Mouse (Mus musculus) gastrocnemius, adult 18-20 months (tissue): ENCODE measurements around the gene Ralb. TPM values are rescaled to one million over a fixed set of nuclear protein-coding genes. Genes with fewer than 3 reads are reported as not detected.

Experiments
- DNase-seq: peaks from one replicate; pipeline ENCODE4 v3.0.0; 2021; ENCODE audit warnings: low spot score
- total RNA-seq, 2 experiments: library from RNA; stranded (reverse); gene quantifications; 2 replicates each; pipeline ENCODE4 v1.2.3; 2021

Ralb gene
- total RNA-seq, 2 experiments from 2014 or later: 6.6 to 9.4 TPM

DNA sequence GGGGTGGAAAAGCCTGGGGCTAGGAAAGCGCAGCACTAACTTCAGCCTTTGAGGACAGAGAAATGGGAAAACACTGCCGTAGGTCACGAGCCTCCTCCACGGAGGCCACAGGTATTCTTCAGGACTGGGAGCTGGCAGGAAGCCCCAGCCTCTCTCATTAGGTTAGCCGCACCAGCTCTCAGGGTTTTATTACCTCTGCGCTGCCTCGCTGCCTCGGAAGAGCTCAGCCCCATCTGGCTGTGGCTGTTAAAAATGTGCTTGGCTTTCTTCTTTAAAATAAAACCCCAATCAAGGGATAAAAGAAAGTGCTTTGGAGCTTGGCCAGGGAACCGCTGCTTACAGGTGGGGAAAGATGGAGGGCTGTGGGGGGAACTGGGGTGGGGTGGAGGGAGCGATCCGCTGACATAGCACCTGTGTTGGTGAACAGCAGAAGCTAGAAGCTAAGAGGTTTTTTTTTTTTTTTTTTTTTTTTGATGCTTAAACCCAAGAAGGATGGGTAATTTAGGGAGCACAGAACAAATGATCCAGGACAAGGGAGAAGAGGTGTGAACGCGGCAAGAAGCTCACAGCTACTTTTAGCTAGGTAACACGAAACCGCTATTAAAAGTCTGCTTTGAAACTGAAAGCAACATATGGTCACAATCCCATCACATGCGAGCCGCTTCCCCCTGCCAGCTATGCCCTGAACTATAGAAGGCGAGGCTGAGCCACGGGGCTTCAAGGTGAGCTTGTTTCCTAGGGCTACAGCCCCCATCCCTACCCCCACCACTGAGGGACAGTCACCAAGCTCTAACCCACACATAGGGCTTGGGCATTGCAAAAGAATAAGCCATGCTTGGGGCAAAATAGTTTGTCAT lies 47.7 kb downstream of the Ralb start:
- DNase-seq: no peak

DNA sequence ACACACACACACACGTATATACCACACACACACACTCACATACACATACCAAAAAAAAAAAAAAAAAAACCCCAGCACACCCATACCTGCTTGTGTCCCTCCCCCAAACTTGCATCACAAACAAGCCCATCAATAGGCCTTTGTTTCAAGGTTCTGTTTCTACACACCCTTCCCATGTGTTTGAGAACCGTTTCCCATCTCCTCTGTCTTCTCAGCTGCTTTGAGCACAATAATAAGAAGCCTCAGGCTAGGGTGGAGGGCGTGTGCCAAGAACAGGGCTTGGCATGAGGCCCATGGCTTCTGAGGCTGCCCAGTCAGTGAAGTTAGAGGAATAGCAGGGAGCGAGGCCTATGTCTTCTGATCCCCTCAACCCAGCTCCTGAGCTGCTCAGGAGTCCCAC lies 50.9 kb downstream of the Ralb start:
- DNase-seq: peak; percentile 47

DNA sequence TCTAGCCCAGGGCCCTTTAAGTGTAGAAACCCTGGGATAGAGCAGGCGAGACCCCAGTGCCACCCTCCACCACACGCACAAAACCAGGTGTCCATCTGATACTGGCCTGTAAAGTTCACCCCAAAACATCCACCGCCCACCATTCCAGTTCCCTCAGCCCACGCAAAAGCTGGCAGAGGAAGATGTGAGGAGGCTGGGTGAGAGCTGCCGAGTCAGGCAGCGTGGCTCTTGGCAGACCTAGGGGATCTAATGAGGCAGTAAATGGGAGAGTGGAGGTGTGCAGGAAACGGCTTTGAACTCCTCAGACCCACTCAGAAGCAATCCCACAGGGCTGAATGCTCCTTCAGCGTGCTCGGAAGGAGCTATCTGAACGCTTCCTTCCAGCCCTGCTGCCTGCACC lies 53.2 kb downstream of the Ralb start:
- DNase-seq: no peak

DNA sequence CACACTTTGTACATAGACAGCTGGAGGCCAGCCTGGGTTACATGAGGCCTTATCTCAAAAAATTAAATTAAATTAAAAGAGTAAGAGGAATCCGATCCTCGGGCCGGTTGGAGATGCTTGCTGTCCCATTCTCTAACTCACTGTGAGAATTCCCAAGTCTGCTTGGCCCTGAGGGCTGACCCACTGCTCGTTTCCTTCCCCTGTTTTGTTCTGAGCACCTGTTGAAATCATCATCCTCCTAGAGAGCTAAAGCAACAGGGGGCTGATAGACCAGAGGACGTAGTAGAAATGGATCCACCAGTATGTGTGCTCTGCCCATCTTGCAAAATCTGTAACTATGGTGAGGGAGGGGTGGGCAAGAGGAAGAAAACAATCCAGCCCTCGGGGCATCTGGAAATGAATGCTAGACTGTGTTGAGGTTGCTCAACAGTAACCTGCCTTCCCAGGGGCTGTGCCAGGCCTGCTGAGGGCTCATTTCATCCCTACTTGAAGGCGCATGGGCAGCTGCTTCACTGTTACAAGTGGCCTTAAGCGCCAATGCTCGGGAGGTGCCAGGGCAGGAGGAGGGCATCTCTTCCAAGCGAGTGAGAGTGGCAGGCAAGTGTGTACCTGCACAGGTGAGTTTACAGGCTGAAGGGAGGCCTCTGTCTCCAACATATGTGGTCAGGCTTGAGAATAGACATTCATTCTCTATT lies 53.8 kb downstream of the Ralb start:
- DNase-seq: no peak

DNA sequence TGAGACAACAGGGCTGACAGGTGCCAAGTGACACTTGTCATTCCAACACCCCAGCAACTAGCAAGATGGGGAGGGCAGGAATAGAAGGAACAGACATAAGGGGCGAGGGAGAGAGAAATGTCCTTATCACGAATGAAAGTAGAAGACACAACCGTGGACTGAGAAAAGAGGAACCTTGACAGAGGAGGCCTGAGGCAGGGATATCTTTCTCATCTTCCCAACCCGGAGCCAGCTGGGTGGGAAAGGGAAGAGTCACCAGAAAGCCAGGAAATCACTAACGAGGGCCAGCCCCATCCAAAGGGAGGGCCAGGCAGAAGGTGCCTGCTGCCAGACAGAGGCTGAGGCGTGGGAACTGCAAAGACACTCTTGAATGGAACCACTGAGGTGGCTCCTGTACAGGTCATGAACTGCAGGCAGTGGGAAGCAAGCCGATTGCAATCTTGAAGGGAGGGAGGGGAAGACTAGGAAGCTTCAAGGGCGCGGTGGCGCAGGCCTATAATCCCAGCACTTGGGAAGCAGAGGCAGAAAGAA lies 57.8 kb downstream of the Ralb start:
- no peak for DNase-seq

DNA sequence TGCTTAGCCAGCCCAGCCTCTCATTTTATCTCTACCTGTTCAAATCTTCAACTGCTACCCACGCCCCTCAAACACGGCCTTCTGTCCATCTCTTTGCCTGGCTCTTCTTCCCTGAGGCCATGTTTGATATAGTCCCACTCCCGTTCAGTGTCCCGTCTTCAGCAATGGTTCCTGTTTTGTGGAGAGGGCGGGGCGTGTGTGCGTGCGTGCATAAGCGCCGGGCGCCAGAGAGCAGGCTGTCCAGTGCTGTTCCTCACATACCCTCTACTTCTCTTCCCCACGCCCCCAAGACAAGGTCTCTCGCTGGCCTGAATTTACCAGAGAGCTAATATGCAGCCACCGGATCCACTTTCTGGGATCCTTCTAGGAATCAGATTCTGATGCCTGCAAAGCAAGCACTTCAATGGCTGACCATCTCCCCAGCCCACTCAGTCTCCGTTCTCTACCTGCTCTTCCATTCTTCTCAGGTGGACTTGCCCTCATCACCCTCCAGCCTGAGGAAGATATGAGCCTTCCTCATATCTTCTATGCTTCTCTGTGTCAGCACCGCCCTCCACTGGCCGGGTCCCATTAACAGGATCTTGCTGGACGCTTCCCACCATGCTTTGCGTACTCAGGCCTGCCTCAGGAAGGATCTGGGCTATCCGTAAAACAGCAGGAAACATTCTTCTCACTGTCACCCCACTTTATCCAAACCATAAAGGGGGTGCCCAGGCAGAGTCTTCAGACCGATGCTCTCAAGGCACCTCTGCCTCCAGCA lies 60.8 kb downstream of the Ralb start:
- no peak for DNase-seq

DNA sequence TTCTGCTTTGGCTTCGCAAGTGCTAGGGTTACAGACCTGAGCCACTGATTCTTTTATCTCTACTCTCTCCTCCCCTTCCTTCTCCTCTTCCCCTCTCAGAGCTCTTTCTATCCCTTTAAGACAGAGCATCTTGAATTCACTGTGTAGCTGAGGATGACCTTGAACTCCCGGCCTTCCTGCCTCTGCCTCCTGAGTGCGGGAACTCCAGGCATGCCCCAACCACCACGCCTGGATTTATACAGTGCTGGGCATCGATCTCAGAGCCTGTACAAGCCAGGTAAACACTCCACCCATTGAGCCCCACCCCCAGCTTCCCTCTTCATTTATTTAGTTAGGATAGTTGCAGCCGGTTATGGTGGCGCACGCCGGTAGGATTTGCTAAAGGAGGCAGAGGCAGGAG lies 61.7 kb downstream of the Ralb start:
- no peak for DNase-seq

DNA sequence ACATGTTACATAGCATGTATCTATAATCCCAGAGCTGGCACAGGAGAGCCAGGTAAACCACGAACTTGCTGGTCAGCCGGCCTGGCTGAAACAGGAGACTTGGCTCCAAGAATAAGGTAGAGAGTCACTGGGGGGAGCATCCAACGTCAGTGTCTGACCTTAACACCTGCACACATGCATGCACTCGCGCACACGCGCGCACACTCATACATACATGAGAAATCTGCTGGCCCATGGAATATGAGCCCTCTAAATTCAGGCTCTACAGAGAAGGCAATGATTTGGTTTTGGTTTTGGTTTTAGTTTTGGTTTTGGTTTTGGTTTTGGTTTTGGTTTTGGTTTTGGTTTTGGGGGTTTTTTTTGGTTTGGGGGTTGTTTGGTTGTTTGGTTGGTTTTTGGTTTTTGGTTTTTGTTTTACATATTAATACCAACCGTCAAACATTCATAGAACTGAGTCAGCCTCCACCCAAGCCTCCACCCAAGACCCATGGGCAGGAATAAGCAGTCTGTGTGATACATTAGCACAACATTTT lies 66.4 kb downstream of the Ralb start:
- no peak for DNase-seq

DNA sequence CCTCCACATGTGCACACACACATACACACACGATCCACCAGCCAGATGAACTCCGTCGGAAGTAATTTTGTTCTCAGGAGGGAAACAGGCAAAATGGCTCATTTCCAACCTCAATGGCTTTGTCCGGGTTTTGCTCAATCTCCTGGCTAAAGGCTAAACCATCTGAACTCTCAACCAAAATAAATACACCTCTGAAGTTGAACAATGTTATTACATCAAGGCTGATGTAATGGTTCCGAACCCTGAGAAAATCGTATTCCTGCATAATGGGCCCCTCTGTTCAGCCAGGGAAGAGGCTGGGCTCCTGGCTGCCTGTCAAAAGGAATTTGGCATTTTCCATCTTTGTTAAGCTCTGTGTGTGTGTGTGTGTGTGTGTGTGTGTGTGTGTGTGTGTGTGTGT lies 67.2 kb downstream of the Ralb start:
- no peak for DNase-seq

DNA sequence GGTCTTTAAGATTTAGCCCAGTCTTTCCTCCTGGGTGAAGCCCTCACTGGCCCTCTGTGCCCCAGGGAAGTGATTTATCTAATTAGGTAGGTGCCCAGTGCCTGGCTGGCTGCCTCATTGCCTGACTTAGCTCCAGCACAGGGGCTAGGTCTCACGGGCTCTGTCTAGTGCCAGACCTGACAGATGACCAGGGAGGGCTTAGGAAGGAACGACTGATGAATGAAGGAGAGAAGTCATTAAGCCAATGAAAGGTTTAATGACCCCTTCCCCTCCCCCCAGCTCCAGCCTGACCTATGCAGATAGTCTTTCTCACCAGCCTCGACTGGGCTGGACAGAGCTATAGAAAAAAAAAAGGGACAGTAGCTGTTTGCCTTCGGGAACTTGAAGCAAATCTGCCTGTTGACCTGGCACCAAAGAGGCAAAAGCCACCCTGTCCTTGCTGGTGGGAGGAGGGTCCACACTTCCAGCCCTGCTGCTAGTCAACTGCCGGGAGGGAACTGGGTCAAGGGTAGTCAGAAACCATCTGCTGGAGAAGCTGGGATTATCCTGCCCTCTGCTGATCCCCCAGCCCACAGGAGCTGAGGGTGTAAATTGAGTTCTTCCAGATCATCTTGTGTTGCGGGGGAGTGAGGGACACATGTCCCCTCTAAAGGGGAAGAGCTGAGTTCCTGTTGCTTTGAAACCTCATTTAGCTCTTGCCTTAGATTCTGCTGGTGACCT lies 80.3 kb downstream of the Ralb start:
- DNase-seq: no peak

DNA sequence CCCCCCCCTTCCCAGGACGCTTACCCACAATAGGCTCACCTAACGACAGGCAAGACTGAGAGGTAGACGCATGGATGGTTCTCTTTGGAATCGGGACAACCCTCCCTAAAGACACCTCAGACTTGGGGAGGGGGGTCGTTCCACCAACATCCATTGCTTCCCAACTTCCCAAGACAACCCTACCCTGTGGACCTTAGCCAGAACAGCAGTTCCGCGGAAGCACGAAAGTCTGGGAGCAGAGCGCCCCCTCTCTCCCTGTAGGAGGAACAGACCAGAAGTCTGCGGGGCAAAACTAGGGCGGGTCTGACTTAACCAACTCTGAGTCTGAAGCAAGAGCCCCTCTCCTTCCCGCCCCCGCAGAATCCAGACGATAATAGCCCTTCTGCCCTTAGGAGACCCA lies 81.1 kb downstream of the Ralb start:
- DNase-seq: peak; percentile 43

DNA sequence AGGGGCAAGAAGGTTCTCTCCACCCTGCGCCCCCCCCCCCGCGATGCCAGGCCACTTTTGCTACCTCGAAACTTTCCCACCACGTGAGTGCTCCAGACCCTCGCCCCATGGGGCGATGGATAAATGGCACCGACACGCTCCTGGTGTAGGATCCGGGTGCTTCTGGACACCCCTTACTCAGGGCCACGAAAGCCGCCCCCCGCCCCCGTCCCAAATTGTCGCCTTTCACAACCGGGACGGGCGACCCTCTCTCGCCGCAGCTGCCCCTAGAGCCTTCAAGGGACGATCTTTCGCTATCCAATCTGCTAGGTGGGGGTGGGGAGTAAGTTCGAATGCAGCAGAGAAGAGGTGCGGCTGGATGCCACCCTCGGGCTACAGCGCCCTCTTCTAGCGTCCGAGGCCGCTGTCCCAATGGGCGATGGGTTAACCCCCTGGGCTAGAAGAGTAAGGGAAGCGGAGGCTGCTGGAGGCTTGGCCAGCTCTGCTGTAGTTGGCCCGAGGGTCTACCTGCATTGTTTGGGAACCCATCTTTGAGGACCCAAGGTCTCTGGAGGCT lies 82.1 kb downstream of the Ralb start:
- DNase-seq: no peak

DNA sequence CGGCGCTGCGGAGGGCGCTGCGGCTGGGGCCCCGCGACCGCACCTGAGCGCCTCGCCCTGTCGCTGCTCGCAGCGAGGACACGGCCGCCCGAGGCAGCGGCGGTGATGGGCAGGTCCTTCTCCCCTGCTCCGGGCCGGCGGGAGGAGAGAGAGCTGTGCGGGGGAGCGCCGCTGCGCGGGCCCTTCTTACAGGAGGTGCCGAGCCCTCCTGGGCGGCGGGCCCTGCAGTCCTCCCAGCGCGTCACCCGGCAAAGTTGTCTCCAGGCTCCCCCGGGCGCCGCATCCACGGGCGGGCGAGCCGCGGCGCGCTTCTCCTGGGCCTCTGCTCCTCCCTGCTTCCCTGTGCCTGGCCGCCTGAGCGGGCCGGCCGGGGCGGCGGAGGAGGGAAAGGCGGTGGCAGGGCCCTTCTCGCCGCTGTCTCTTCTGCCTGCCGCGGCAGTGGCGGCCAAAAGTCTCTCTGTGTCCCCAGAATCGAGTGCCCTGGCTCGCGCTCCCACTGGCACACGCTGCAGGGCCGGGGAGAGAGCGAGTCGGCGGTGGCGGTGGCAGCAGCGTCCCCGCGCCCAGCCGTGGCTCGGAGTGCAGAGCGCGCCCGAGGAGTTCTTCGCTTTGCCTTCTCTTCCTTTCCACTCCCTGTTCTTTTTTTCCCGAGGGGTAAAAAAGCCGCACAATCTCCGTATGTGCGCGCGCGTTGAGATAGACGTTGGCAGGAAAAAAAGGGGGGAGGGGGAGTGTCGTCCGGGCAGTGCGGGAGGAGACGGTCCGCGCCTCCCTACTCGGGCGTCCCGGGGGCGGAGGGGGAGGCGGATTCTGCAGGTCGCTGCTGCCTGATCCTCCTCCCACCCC lies 82.8 kb downstream of the Ralb start, which contains the start of gene Inhbb:
Gene Inhbb (minus strand): TSS at position 673 of the 846 bp plus-strand sequence.
- DNase-seq: no peak

DNA sequence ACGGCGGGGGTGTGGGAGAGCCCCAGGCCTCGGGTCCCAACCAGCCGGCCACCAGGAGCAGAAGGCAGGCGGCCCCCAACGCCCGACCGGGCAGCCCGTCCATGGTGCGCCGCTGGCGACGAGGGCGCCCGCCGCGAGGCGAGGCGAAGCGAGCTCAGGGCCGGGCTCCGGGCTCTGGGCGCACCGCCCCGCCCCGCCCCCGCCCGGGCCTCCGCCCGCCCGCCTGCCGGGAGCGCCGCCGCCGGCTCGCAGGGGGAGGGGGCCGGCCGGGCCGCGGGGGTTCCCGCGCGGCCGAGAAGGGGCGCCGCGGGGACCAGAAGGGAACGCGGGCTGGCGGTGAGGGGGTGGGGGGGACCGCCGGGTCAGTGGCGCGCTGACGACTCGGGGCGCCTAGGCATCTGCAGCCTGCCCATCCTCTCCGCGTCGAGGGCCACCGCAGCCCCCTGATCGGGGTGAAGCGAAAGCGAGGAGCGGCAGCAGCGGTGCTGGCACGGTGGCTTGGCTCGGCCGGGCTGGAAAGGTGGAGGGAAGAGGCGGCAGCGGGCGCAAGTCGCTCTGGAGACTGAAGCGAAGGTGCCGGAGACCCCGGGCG lies 83.5 kb downstream of the Ralb start:
- DNase-seq: no peak

Other genes with a start within 250 kb of the Ralb start
- gene Inhbb, start 82.5 kb downstream of the Ralb start, total RNA-seq: 1 to 10 TPM in 1 of 2 experiments, under 1 TPM in 1; 0.82 to 1.7 TPM
- 1 to 10 TPM; 4.5 to 5.9 TPM for gene Tmem185b, start 21.4 kb upstream of the Ralb start, total RNA-seq
- gene Epb41l5, start 144.2 kb upstream of the Ralb start, total RNA-seq: 1 to 10 TPM; 4.1 to 4.5 TPM